Mouse (Mus musculus) C2C12 (cell line): ENCODE data around the gene Fam19a1. TPM values are rescaled to one million over a fixed set of nuclear protein-coding genes. Genes with fewer than 3 reads are reported as not detected.

Experiments
- H3K27me3 ChIP-seq: one replicate; pipeline ENCODE4 v1.6.1; 2011; ENCODE audit not compliant: control insufficient read depth, insufficient read depth, insufficient read length
- H3K36me3 ChIP-seq: one replicate; pipeline ENCODE4 v1.6.1; 2011; ENCODE audit not compliant: control insufficient read depth, insufficient read depth
- H3K4me3 ChIP-seq: one replicate; pipeline ENCODE4 v1.5.1; 2011; ENCODE audit warnings: mild to moderate bottlenecking, control low read depth; ENCODE audit not compliant: poor library complexity, insufficient read depth, severe bottlenecking
- H3K79me2 ChIP-seq: one replicate; pipeline ENCODE4 v1.6.1; 2011; ENCODE audit not compliant: control insufficient read depth, insufficient read depth
- H3K79me3 ChIP-seq: one replicate; pipeline ENCODE4 v1.6.1; 2011; ENCODE audit warnings: low read depth, control low read depth
- H3ac ChIP-seq: one replicate; pipeline ENCODE3; 2011; ENCODE audit warnings: low read depth; ENCODE audit not compliant: control insufficient read depth, insufficient read length
- CEBPB ChIP-seq: IDR thresholded peaks from one replicate; pipeline ENCODE4 v1.6.1; 2011; ENCODE audit warnings: low read depth, mild to moderate bottlenecking, control low read depth, moderate library complexity
- CTCF ChIP-seq: IDR thresholded peaks from one replicate; pipeline ENCODE4 v1.5.1; 2011; ENCODE audit not compliant: control insufficient read depth, insufficient read depth, insufficient read length
- FOSL1 ChIP-seq: IDR thresholded peaks from one replicate; pipeline ENCODE4 v1.8.0; 2011; ENCODE audit warnings: mild to moderate bottlenecking, low read length; ENCODE audit not compliant: poor library complexity, insufficient read depth, severe bottlenecking
- MAX ChIP-seq: IDR thresholded peaks from one replicate; pipeline ENCODE4 v1.6.1; 2011; ENCODE audit warnings: mild to moderate bottlenecking, control low read depth
- MYOD1 ChIP-seq: IDR thresholded peaks from one replicate; pipeline ENCODE4 v1.6.1; 2011; ENCODE audit warnings: low read depth; ENCODE audit not compliant: control insufficient read depth, insufficient read length
- MYOG ChIP-seq: IDR thresholded peaks from one replicate; pipeline ENCODE4 v1.6.1; 2011; ENCODE audit not compliant: control insufficient read depth, insufficient read length; ENCODE audit errors: extremely low read depth
- USF1 ChIP-seq: IDR thresholded peaks from one replicate; pipeline ENCODE4 v1.6.1; 2011; ENCODE audit warnings: low read depth, mild to moderate bottlenecking, control low read depth, moderate library complexity
- polyA plus RNA-seq: library from polyadenylated mRNA; unstranded; fragments of >200 nt; fragmentation: generic; extraction: Trizol; gene quantifications from one replicate; pipeline ENCODE4 v1.2.1, GENCODE M21; 2012; ENCODE audit warnings: missing spikeins

The Fam19a1 gene
- polyA plus RNA-seq, 1 experiment = 0.05 TPM

DNA sequence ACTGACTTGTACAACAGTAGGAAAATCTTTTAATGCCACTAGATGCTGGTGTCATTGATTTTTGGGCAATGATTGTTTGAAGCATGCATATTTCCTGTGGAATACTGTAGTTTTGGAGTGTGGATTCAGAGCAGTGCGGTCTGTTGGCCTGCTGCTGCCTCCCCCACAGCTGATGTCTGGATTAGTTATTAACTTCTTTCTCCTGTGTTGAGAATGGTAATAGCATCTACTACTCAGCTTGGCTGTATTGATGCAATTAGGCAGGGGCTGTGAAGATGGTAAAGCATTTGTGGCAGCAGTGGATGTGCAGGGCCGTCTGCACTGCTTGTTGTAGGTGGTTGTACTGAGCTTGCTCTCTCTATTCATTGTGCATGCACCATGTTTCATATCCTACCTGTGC, 326.5 kb downstream of the Fam19a1 start:
- no peaks in the 10 kb centered on the region for H3K79me2 ChIP-seq
- H3K36me3 ChIP-seq = no peaks in the 10 kb centered on the region
- H3K79me3 ChIP-seq = no peaks in the 10 kb centered on the region
- H3K4me3 ChIP-seq = no peak overlapping the region
- no peaks in the 10 kb centered on the region for H3K27me3 ChIP-seq
- no peak for TF ChIP-seq MYOD1
- TF ChIP-seq USF1 = no peak
- TF ChIP-seq MYOG = no peak
- TF ChIP-seq CEBPB = no peak
- H3ac ChIP-seq = no peak overlapping the region

DNA sequence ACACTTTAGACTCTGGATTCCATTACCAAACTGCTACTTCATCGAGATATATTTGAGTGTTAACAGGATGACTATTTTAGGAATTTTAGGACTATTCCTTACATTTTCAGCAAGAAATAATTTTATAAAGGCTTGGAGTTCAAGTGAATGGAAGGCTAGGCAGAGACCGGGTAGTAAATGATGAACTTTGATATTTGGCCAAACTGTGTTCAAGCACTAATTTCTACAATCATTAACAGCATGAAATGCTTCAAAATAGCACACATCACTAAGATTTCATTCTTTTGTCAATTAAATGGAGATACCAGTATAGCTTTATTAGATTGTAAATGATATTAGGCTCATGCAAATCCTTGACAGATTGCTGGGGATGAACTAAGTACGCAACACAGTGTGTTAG, 329.0 kb downstream of the Fam19a1 start:
- no peaks in the 10 kb centered on the region for H3K79me2 ChIP-seq
- no peaks in the 10 kb centered on the region for H3K36me3 ChIP-seq
- no peaks in the 10 kb centered on the region for H3K27me3 ChIP-seq
- TF ChIP-seq MAX = no peak
- no peak for TF ChIP-seq CEBPB
- no peak for TF ChIP-seq FOSL1
- TF ChIP-seq CTCF = no peak
- no peak for TF ChIP-seq USF1
- no peak overlapping the region for H3ac ChIP-seq
- H3K79me3 ChIP-seq = no peaks in the 10 kb centered on the region
- H3K4me3 ChIP-seq = no peak overlapping the region

DNA sequence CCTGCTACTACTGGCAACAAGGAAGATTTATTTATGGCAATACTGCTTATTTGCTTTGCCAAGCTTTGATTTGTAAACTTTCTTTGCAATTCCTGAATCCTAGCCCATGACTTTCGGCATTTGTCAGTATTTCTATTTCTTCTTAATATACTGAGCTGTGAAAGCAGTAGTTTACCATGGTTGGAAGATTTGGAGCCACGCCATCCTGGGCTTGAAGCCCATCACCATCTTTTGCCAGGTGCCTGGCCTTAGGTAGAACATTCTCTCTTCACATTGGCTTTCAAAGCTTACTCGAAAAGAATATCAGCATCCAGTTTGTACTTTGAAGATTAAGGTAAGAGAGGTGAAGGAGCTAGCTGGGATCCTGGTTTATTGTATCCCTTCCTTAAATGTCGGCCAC, 334.5 kb downstream of the Fam19a1 start:
- Histone ChIP-seq H3K4me3 (no peak overlapping the region), H3ac (no peak overlapping the region), H3K79me2 (no peaks in the 10 kb centered on the region), H3K79me3 (no peaks in the 10 kb centered on the region), H3K36me3 (no peaks in the 10 kb centered on the region), H3K27me3 (no peaks in the 10 kb centered on the region)
- TF ChIP-seq MYOD1 = no peak
- no peak for TF ChIP-seq CEBPB
- TF ChIP-seq USF1 = no peak
- no peak for TF ChIP-seq MYOG
- TF ChIP-seq CTCF = no peak
- TF ChIP-seq MAX = no peak
- no peak for TF ChIP-seq FOSL1

DNA sequence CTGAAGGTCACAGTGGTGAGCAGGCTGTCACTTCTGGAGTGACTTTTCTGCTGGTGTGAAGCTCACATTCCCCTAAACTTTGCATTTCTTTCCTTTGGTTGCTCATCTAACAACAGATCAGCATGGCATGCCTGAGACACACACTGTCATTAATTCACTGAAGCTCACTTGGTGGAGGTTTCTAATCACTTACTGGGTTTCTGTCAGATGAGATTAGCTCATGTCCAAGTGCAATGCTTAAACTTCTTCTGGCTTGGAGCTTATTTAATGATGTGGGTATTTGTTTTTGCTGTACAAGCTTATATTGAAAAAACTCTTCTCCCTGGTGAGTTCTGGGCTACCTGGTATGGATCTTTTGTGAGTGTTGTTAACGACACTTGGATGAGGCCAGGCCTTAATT, 343.3 kb downstream of the Fam19a1 start:
- TF ChIP-seq FOSL1 = no peak
- TF ChIP-seq CEBPB = no peak
- Histone ChIP-seq H3K79me2 (no peaks in the 10 kb centered on the region), H3K36me3 (no peaks in the 10 kb centered on the region), H3K27me3 (no peaks in the 10 kb centered on the region), H3K4me3 (no peak overlapping the region), H3ac (no peak overlapping the region), H3K79me3 (no peaks in the 10 kb centered on the region)

DNA sequence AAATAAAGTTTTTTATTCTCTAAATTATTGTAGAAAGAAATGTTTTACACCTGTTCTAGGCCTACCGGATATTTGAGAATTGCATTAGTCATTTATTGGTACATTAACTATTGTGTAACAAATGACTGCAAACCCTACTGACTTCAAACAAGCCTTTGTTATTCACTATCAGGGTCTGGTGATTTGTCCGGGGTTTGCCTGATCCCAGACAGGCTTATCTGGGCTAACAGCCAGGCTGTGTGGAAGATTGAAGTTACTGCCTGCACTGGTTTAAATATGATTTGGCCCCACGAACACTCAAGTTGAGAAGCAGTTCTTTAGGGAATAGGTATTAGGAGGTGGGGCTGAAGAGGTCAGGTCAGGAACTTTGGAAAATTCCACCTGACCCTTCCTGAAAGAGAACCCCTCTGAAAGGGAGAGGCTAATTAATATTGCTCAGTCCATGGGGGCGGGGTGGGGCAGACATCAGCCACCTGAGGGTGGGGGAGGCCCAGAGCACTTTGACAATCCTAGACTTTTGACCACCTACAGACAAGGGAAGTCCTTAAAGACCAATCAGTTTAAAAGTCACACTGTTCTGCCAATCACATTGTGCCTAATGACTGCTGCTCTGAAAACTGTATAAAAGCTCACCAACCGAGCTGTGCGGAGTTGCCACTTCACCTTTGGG, 344.8 kb downstream of the Fam19a1 start:
- Histone ChIP-seq H3K36me3 (no peaks in the 10 kb centered on the region), H3K27me3 (no peaks in the 10 kb centered on the region), H3ac (no peak overlapping the region), H3K4me3 (no peak overlapping the region), H3K79me3 (no peaks in the 10 kb centered on the region), H3K79me2 (no peaks in the 10 kb centered on the region)
- no peak for TF ChIP-seq CTCF
- TF ChIP-seq USF1 = no peak
- no peak for TF ChIP-seq MAX
- TF ChIP-seq FOSL1 = no peak
- TF ChIP-seq CEBPB = no peak
- TF ChIP-seq MYOG = no peak
- TF ChIP-seq MYOD1 = no peak

DNA sequence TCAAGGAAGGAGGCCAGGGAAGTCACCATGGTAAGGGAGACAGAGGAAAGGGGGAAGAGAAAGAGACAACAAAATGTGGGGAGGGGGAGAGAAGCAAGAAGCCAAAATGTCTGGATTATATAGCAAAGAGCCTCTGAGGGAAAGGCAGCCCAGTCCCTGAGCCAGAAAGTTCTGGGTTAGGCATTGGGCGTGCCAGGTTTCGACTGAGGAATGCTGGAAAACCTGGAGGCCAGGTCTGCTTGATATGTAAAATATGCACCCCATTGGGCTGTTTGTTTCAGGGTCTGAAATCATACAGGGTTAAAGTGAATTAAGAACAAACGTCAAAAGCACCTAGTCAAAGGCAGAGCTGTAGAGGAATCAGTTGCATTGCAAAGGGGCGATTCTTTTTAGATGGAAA, 346.1 kb downstream of the Fam19a1 start:
- H3K36me3 ChIP-seq = no peaks in the 10 kb centered on the region
- TF ChIP-seq FOSL1 (no peak), MYOG (no peak), CTCF (no peak), USF1 (no peak), MYOD1 (no peak), CEBPB (no peak), MAX (no peak)
- H3K79me3 ChIP-seq = no peaks in the 10 kb centered on the region
- H3K79me2 ChIP-seq = no peaks in the 10 kb centered on the region
- no peak overlapping the region for H3K4me3 ChIP-seq
- H3ac ChIP-seq = no peak overlapping the region
- H3K27me3 ChIP-seq = no peaks in the 10 kb centered on the region
